Comparison of ENCODE assay signal across 23 mouse cellular contexts in the genomic region with DNA sequence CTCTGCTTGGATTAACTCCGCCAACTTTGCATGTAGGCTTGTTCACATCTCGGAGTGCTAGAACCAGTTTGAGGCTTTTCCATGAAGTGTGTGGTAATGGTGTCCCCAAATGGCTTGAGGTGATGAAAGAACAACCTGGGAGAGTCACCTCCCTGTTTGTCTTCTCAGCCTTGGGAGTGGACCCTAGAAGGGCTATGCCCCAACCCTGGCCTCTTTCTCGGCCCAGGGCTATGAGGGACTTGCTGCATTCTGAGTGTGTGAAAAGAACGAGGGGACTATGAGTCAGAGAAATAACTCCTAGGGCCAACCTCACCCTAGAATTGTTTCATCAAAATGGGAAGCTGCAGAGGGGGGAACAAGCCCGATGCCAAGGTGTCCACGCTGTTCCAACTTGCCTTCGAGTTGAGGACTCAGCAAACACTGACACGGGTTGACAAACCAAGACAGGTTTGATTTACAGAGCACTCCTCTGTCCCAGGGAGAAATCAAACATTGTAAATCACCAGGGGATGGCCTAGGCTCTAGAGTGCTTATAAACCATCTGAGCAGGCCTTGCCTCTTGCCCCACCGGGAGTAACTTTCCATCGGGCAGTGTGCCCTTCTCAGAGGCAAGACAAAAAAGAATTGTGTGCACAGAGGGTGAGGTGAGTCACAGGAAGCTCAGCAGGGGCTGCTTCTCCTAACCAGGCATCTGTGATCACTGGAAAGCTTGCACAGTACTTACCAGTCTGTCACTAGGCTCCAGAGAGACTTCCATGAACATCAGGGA.
DNase-seq lines count a peak whose midpoint lies in the region; ATAC-seq lines count a peak whose summit lies in the region.
"Had no signal": no experiment of that assay in that cellular context is flagged by ENCODE, and none has a peak within 500 bp of the region (broad histone marks: within the 10 kb centered on the region; RNA-seq: fewer than 3 reads in every experiment).

No protein-coding gene starts in this region.

- WGBS in intestine, embryonic 14.5 days = 54% methylated on average over 10 of the region's 10 CpGs
- WGBS in intestine, embryonic 15.5 days = 53% methylated on average over 10 of the region's 10 CpGs
- 64% methylated on average over 10 of the region's 10 CpGs for WGBS in stomach, embryonic 14.5 days

- no peak overlapping the region for H3K9ac ChIP-seq in intestine, embryonic 14.5 days (ENCODE audit: low read length)
- no peak overlapping the region for H3K9ac ChIP-seq in intestine, embryonic 15.5 days
- H3K9ac ChIP-seq in stomach, embryonic 14.5 days (replicated peaks; ENCODE audit: low read depth, low read length) = no peak overlapping the region
- H3K9ac ChIP-seq: forebrain, embryonic 15.5 days; hindbrain, embryonic 12.5 days; limb, embryonic 12.5 days; liver, embryonic 12.5 days had no signal

- intact Hi-C loops in gastrocnemius, postnatal 14 days (cut with DNase I; ENCODE audit: low total_unique reads) = no loop called here

- no peak overlapping the region for H3K27ac ChIP-seq in intestine, embryonic 14.5 days (ENCODE audit: low read depth)
- H3K27ac ChIP-seq in intestine, embryonic 15.5 days = no peak overlapping the region
- H3K27ac ChIP-seq in stomach, embryonic 14.5 days (ENCODE audit: low read length) = no peak overlapping the region
- H3K27ac ChIP-seq: forebrain, embryonic 15.5 days; hindbrain, embryonic 12.5 days; limb, embryonic 12.5 days; liver, embryonic 12.5 days had no signal

- no peak overlapping the region for H3K4me2 ChIP-seq in intestine, embryonic 14.5 days (ENCODE audit: low read length)
- H3K4me2 ChIP-seq in intestine, embryonic 15.5 days (replicated peaks) = no peak overlapping the region
- no peak overlapping the region for H3K4me2 ChIP-seq in stomach, embryonic 14.5 days (replicated peaks; ENCODE audit: low read depth, low read length)
- H3K4me2 ChIP-seq: forebrain, embryonic 15.5 days; hindbrain, embryonic 12.5 days; limb, embryonic 12.5 days; liver, embryonic 12.5 days; midbrain, embryonic 11.5 days had no signal

- no peak overlapping the region for H3K4me3 ChIP-seq in intestine, embryonic 14.5 days (ENCODE audit: low read depth, low read length)
- no peak overlapping the region for H3K4me3 ChIP-seq in intestine, embryonic 15.5 days (replicated peaks)
- H3K4me3 ChIP-seq in stomach, embryonic 14.5 days (ENCODE audit: low read depth, low read length) = no peak overlapping the region
- H3K4me3 ChIP-seq: forebrain, embryonic 15.5 days; hindbrain, embryonic 12.5 days; limb, embryonic 12.5 days; liver, embryonic 12.5 days had no signal

- H3K4me1 ChIP-seq in intestine, embryonic 14.5 days (replicated peaks; ENCODE audit: control insufficient read depth, insufficient read depth, low read length) = no peaks in the 10 kb centered on the region
- H3K4me1 ChIP-seq in intestine, embryonic 15.5 days (replicated peaks) = peaks cover 3% of the 10 kb centered on the region; the same call in 1 of the 2 replicates
- H3K4me1 ChIP-seq in stomach, embryonic 14.5 days (ENCODE audit: control insufficient read depth, insufficient read depth, low read length) = no peaks in the 10 kb centered on the region
- H3K4me1 ChIP-seq: forebrain, embryonic 15.5 days; hindbrain, embryonic 12.5 days; limb, embryonic 12.5 days; liver, embryonic 12.5 days had no signal

- peak; percentile 29; the same call in 1 of the 2 replicates for ATAC-seq in intestine, embryonic 14.5 days (replicated peaks; ENCODE audit: low FRiP score, low TSS enrichment, low read depth)
- no peak for ATAC-seq in intestine, embryonic 15.5 days
- 0 out of 2 replicates have a peak, but pooled peaks have one; percentile 49 for ATAC-seq in stomach, embryonic 14.5 days (ENCODE audit: insufficient number of reproducible peaks, insufficient read depth, low FRiP score, low read depth)
- ATAC-seq: forebrain, embryonic 15.5 days; liver, embryonic 12.5 days had no signal

- no peaks in the 10 kb centered on the region for H3K36me3 ChIP-seq in intestine, embryonic 14.5 days (ENCODE audit: control insufficient read depth, insufficient read depth, low read length)
- H3K36me3 ChIP-seq in intestine, embryonic 15.5 days = no peaks in the 10 kb centered on the region
- H3K36me3 ChIP-seq in stomach, embryonic 14.5 days (ENCODE audit: control insufficient read depth, insufficient read depth, low read length) = no peaks in the 10 kb centered on the region
- H3K36me3 ChIP-seq: forebrain, embryonic 15.5 days; hindbrain, embryonic 12.5 days; limb, embryonic 12.5 days; liver, embryonic 12.5 days had no signal

- DNase-seq in intestine, embryonic 14.5 days (ENCODE audit: low spot score) = no peak
- peak; percentile 26 for DNase-seq in Muller cell, postnatal 12 days (ENCODE audit: inconsistent ontology term)
- peak; percentile 23 for DNase-seq in adrenal gland, postnatal 10 days
- no peak for DNase-seq in gastrocnemius, postnatal 14 days
- DNase-seq in right cerebral cortex, postnatal 14 days = no peak
- no peak for DNase-seq in layer of hippocampus, adult 9-11 months
- DNase-seq: cerebellum, adult 2 months; cerebellum, postnatal 25 days; embryo, embryonic 11 days; gastrocnemius, postnatal 25 days; kidney, adult 18-20 months; kidney, postnatal 4 days; lung, adult 18-20 months; lung, postnatal 10 days; thymus, adult 18-20 months; thymus, postnatal 36 days had no signal

- H3K27me3 ChIP-seq in intestine, embryonic 14.5 days (replicated peaks; ENCODE audit: control insufficient read depth, insufficient read depth, low read length) = no peaks in the 10 kb centered on the region
- H3K27me3 ChIP-seq in intestine, embryonic 15.5 days (replicated peaks) = no peaks in the 10 kb centered on the region
- no peaks in the 10 kb centered on the region for H3K27me3 ChIP-seq in stomach, embryonic 14.5 days (ENCODE audit: control insufficient read depth, insufficient read depth, low read length)
- H3K27me3 ChIP-seq: forebrain, embryonic 15.5 days; hindbrain, embryonic 12.5 days; limb, embryonic 12.5 days; liver, embryonic 12.5 days had no signal

- no peaks in the 10 kb centered on the region for H3K9me3 ChIP-seq in intestine, embryonic 14.5 days (ENCODE audit: control insufficient read depth, low read length)
- no peaks in the 10 kb centered on the region for H3K9me3 ChIP-seq in intestine, embryonic 15.5 days
- H3K9me3 ChIP-seq in stomach, embryonic 14.5 days (ENCODE audit: control insufficient read depth, low read depth, low read length) = no peaks in the 10 kb centered on the region
- H3K9me3 ChIP-seq: forebrain, embryonic 15.5 days; hindbrain, embryonic 12.5 days; limb, embryonic 12.5 days; liver, embryonic 12.5 days had no signal

Comparison
In these comparisons a context has a peak if more than half of its experiments do, and no peak if none do; other contexts are left out.
1. DNase-seq: peak in Muller cell, postnatal 12 days (single experiment) and adrenal gland, postnatal 10 days (single experiment); none in intestine, embryonic 14.5 days (single experiment), gastrocnemius, postnatal 14 days (single experiment), right cerebral cortex, postnatal 14 days (single experiment) and layer of hippocampus, adult 9-11 months (single experiment).